ENCODE assay signal across 13 mouse cellular contexts in the genomic region with DNA sequence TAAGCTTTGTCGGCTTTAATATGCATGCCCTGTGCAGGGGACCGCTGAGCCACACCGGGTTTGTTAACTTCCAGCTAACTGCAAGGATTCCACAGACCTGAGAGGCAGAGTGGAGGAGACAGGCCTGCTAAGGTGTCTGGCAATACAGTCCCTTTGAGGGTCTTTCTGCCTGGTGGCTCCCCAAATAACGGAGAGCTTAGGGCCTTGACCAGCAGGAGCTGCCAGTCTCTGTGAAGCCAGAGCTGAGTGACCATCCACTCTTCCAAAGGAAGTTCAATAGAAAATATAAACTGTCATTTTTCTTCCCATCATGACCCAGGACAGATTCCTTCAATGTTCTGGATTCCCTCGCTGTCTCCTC. TPM values are rescaled to one million over a fixed set of nuclear protein-coding genes. Genes with fewer than 3 reads are reported as not detected.
A peak's percentile ranks its signal among the peaks of the same experiment; 100 is the strongest.
DNase-seq lines count a peak whose midpoint lies in the region; ATAC-seq lines count a peak whose summit lies in the region.
"Had no signal": no experiment of that assay in that cellular context is flagged by ENCODE, and none has a peak within 500 bp of the region (broad histone marks: within the 10 kb centered on the region; RNA-seq: fewer than 3 reads in every experiment).

No protein-coding gene starts in this region.

- no peak for ATAC-seq in liver, embryonic 12.5 days
- no peak for ATAC-seq in forebrain, embryonic 14.5 days
- ATAC-seq in intestine, embryonic 15.5 days: no peak
- no peak for ATAC-seq in neural tube, embryonic 12.5 days (ENCODE audit: low FRiP score, low read depth)

- 27% methylated on average over 5 of the region's 5 CpGs for WGBS in liver, embryonic 12.5 days (ENCODE audit: insufficient replicate concordance)
- WGBS in forebrain, embryonic 14.5 days: 6% methylated on average over 5 of the region's 5 CpGs
- 43% methylated on average over 5 of the region's 5 CpGs for WGBS in intestine, embryonic 15.5 days
- 8% methylated on average over 5 of the region's 5 CpGs for WGBS in neural tube, embryonic 12.5 days

- H3K4me3 ChIP-seq in liver, embryonic 12.5 days: peak overlapping the region; percentile 83; the same call in 1 of the 2 replicates
- H3K4me3 ChIP-seq in forebrain, embryonic 14.5 days (ENCODE audit: low read depth, low read length): no peak overlapping the region; the same call in 1 of the 2 replicates
- H3K4me3 ChIP-seq in intestine, embryonic 15.5 days (replicated peaks): peak overlapping the region; percentile 93
- no peak overlapping the region for H3K4me3 ChIP-seq in neural tube, embryonic 12.5 days

- H3K27ac ChIP-seq in liver, embryonic 12.5 days: no peak overlapping the region
- no peak overlapping the region for H3K27ac ChIP-seq in forebrain, embryonic 14.5 days (ENCODE audit: low read depth, low read length)
- peak overlapping the region; percentile 95 for H3K27ac ChIP-seq in intestine, embryonic 15.5 days
- no peak overlapping the region for H3K27ac ChIP-seq in neural tube, embryonic 12.5 days

- peak overlapping the region; percentile 97 for H3K4me2 ChIP-seq in liver, embryonic 12.5 days
- H3K4me2 ChIP-seq in forebrain, embryonic 14.5 days (ENCODE audit: low read length): peak overlapping the region; percentile 98; the same call in 1 of the 2 replicates
- H3K4me2 ChIP-seq in intestine, embryonic 15.5 days (replicated peaks): peak overlapping the region; percentile 87
- peak overlapping the region; percentile 90 for H3K4me2 ChIP-seq in neural tube, embryonic 12.5 days (replicated peaks)

- no peaks in the 10 kb centered on the region for H3K36me3 ChIP-seq in liver, embryonic 12.5 days
- no peaks in the 10 kb centered on the region for H3K36me3 ChIP-seq in forebrain, embryonic 14.5 days (ENCODE audit: control insufficient read depth, insufficient read depth, low read length)
- no peaks in the 10 kb centered on the region for H3K36me3 ChIP-seq in intestine, embryonic 15.5 days
- H3K36me3 ChIP-seq in neural tube, embryonic 12.5 days: no peaks in the 10 kb centered on the region
- H3K36me3 ChIP-seq: G1E had no signal

- no peaks in the 10 kb centered on the region for H3K9me3 ChIP-seq in liver, embryonic 12.5 days (replicated peaks)
- no peaks in the 10 kb centered on the region for H3K9me3 ChIP-seq in forebrain, embryonic 14.5 days (replicated peaks; ENCODE audit: control insufficient read depth, low read length)
- H3K9me3 ChIP-seq in intestine, embryonic 15.5 days: no peaks in the 10 kb centered on the region
- H3K9me3 ChIP-seq in neural tube, embryonic 12.5 days: no peaks in the 10 kb centered on the region

- no peak for DNase-seq in liver
- no peak for DNase-seq in forebrain, embryonic 14.5 days (ENCODE audit: low spot score)
- no peak for DNase-seq in ovary, postnatal 36 days (ENCODE audit: low spot score)
- DNase-seq in right cerebral cortex, postnatal 14 days: no peak
- no peak for DNase-seq in right cerebral cortex, postnatal 4 days
- DNase-seq: adrenal gland, postnatal 25 days; cerebellum, postnatal 36 days; gastrocnemius, postnatal 10 days; spleen, adult 18-20 months had no signal

- H3K9ac ChIP-seq in liver, embryonic 12.5 days: peak overlapping the region; percentile 89; the same call in 1 of the 2 replicates
- no peak overlapping the region for H3K9ac ChIP-seq in forebrain, embryonic 14.5 days (ENCODE audit: low read length)
- peak overlapping the region; percentile 73; the same call in 1 of the 2 replicates for H3K9ac ChIP-seq in intestine, embryonic 15.5 days
- 0 out of 2 replicates have a peak overlapping the region, but pooled peaks have one; percentile 8 for H3K9ac ChIP-seq in neural tube, embryonic 12.5 days

- peaks cover 40% of the 10 kb centered on the region for H3K4me1 ChIP-seq in liver, embryonic 12.5 days
- peaks cover 31% of the 10 kb centered on the region for H3K4me1 ChIP-seq in forebrain, embryonic 14.5 days (ENCODE audit: control insufficient read depth, insufficient read depth, low read length)
- peaks cover 10% of the 10 kb centered on the region; the same call in 1 of the 2 replicates for H3K4me1 ChIP-seq in intestine, embryonic 15.5 days (replicated peaks)
- H3K4me1 ChIP-seq in neural tube, embryonic 12.5 days: peaks cover 30% of the 10 kb centered on the region

- peaks cover 58% of the 10 kb centered on the region for H3K27me3 ChIP-seq in liver, embryonic 12.5 days (replicated peaks)
- peaks cover 40% of the 10 kb centered on the region for H3K27me3 ChIP-seq in forebrain, embryonic 14.5 days (replicated peaks; ENCODE audit: control insufficient read depth, insufficient read depth, low read length)
- peaks cover 10% of the 10 kb centered on the region; the same call in 1 of the 2 replicates for H3K27me3 ChIP-seq in intestine, embryonic 15.5 days (replicated peaks)
- H3K27me3 ChIP-seq in neural tube, embryonic 12.5 days (replicated peaks): peaks cover 18% of the 10 kb centered on the region; the same call in 1 of the 2 replicates

RNA-seq across cellular contexts. Expression of a gene that starts 4.0 kb away (rescaled TPM):
- polyA plus RNA-seq in liver, embryonic 12.5 days (2016; fragmentation: Nextera tagmentation; extraction: Ambion mirVana): 7.0 TPM in 2 replicates
- polyA plus RNA-seq in forebrain, embryonic 14.5 days (2014; fragmentation: Nextera tagmentation; extraction: Ambion mirVana): 9.7 and 11.3 TPM in 2 replicates
- polyA plus RNA-seq in intestine, embryonic 15.5 days (2015; fragmentation: Nextera tagmentation; extraction: Ambion mirVana): 30.5 and 34.1 TPM in 2 replicates
- 22.6 and 23.9 TPM in 2 replicates for polyA plus RNA-seq in neural tube, embryonic 12.5 days (2016; fragmentation: Nextera tagmentation; extraction: Ambion mirVana)

Comparison
In these comparisons a context has a peak if more than half of its experiments do, and no peak if none do; other contexts are left out.
1. H3K4me3 ChIP-seq: peak in liver, embryonic 12.5 days (single experiment) and intestine, embryonic 15.5 days (single experiment); none in forebrain, embryonic 14.5 days (single experiment) and neural tube, embryonic 12.5 days (single experiment).
2. Peak in every context shown above with its lines, with median percentiles within 50 percentile points of each other: H3K4me2 ChIP-seq.